Mouse (Mus musculus): ENCODE measurements around the gene Steap3. TPM values are rescaled to one million over a fixed set of nuclear protein-coding genes. Genes with fewer than 3 reads are reported as not detected.

Steap3 gene
- polyA plus RNA-seq, 1 experiment from 2014 or later: 3.3 TPM

DNA sequence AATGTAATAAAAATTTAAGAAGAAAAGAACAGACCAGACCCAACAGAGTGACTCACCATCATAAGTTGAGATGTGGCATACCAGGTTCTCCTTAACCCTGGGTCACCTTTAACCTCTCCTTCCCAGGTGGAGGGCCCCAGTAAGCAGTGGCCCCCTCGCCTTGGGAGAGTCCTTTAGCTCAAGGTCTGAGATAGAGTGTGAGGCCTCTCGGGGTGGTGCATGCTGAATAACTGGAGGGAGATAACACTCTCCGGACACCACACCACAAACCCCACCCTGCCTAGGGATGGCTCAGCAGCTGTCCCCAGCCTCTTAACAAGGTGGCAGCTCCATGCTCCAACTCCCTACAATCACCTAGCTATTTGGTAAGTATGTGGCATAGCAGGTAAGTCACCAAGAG is 1.6 kb downstream of the Steap3 start:
- no peak overlapping the region for H3K4me2 ChIP-seq (ENCODE audit: low read depth, low read length)
- no peak overlapping the region for H3K4me3 ChIP-seq (ENCODE audit: low read length)
- H3K4me1 ChIP-seq (ENCODE audit: control insufficient read depth, insufficient read depth, low read length): peaks cover 7% of the 10 kb centered on the region
- peak; percentile 77 for ATAC-seq
- no peak overlapping the region for H3K27ac ChIP-seq (ENCODE audit: low read length)
- H3K36me3 ChIP-seq (ENCODE audit: control insufficient read depth, insufficient read depth, low read length): no peaks in the 10 kb centered on the region
- WGBS: 67% methylated on average over 3 of the region's 3 CpGs
- no peak overlapping the region for H3K9ac ChIP-seq (ENCODE audit: low read depth, low read length)
- no peaks in the 10 kb centered on the region for H3K9me3 ChIP-seq (ENCODE audit: control insufficient read depth, low read length)
- no peaks in the 10 kb centered on the region for H3K27me3 ChIP-seq (replicated peaks; ENCODE audit: control insufficient read depth, insufficient read depth, low read length)

- H3K9ac ChIP-seq (ENCODE audit: low read depth, low read length): no peak overlapping the region
- no peak overlapping the region for H3K4me3 ChIP-seq (ENCODE audit: low read length)
- no peaks in the 10 kb centered on the region for H3K36me3 ChIP-seq (ENCODE audit: control insufficient read depth, insufficient read depth, low read length)
- WGBS: 53% methylated on average over 7 of the region's 7 CpGs
- no peak overlapping the region for H3K4me2 ChIP-seq (ENCODE audit: low read depth, low read length)
- peaks cover 7% of the 10 kb centered on the region for H3K4me1 ChIP-seq (ENCODE audit: control insufficient read depth, insufficient read depth, low read length)
- H3K9me3 ChIP-seq (ENCODE audit: control insufficient read depth, low read length): no peaks in the 10 kb centered on the region
- no peaks in the 10 kb centered on the region for H3K27me3 ChIP-seq (replicated peaks; ENCODE audit: control insufficient read depth, insufficient read depth, low read length)
- no peak for ATAC-seq
- H3K27ac ChIP-seq (ENCODE audit: low read length): no peak overlapping the region
These were observed 2.4 kb downstream of the Steap3 start for GRCm38 (mm10) chr1:120270115-120270514.

DNA sequence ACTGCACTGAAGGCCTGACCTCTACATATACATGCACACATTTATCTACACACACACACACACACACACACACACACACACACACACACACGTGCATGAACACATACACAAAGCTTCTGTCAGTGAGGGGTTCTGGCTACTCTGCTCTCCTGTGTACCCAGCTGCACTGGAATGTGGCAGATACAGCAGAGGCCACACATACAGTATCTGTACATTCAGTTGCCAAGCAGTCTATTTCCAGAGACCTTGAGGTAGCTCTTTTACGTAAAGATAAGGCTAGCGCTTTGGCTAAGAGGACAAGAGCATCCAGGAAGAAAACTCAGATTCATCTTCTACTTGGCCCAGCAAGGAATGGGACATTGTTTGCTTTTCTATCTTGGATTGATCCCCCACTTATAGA is 4.9 kb downstream of the Steap3 start:
- Histone ChIP-seq H3K27me3 (replicated peaks; ENCODE audit: control insufficient read depth, insufficient read depth, low read length) (no peaks in the 10 kb centered on the region), H3K4me2 (ENCODE audit: low read depth, low read length) (no peak overlapping the region), H3K4me1 (ENCODE audit: control insufficient read depth, insufficient read depth, low read length) (peaks cover 10% of the 10 kb centered on the region), H3K4me3 (ENCODE audit: low read length) (no peak overlapping the region), H3K36me3 (ENCODE audit: control insufficient read depth, insufficient read depth, low read length) (no peaks in the 10 kb centered on the region), H3K9me3 (ENCODE audit: control insufficient read depth, low read length) (no peaks in the 10 kb centered on the region), H3K9ac (ENCODE audit: low read depth, low read length) (no peak overlapping the region), H3K27ac (ENCODE audit: low read length) (no peak overlapping the region)
- no peak for ATAC-seq
- WGBS: 91% methylated on average over 3 of the region's 3 CpGs

- Histone ChIP-seq H3K4me1 (ENCODE audit: control insufficient read depth, insufficient read depth, low read length) (peaks cover 10% of the 10 kb centered on the region), H3K27me3 (replicated peaks; ENCODE audit: control insufficient read depth, insufficient read depth, low read length) (no peaks in the 10 kb centered on the region), H3K9ac (ENCODE audit: low read depth, low read length) (no peak overlapping the region), H3K9me3 (ENCODE audit: control insufficient read depth, low read length) (no peaks in the 10 kb centered on the region), H3K36me3 (ENCODE audit: control insufficient read depth, insufficient read depth, low read length) (no peaks in the 10 kb centered on the region), H3K4me2 (ENCODE audit: low read depth, low read length) (no peak overlapping the region), H3K27ac (ENCODE audit: low read length) (no peak overlapping the region), H3K4me3 (ENCODE audit: low read length) (no peak overlapping the region)
- 50% methylated on average over 4 of the region's 4 CpGs for WGBS
- no peak for ATAC-seq
These were observed 6.0 kb downstream of the Steap3 start for GRCm38 (mm10) chr1:120266460-120266859.

- peak overlapping the region; percentile 61 for H3K9ac ChIP-seq (ENCODE audit: low read depth, low read length)
- H3K27me3 ChIP-seq (replicated peaks; ENCODE audit: control insufficient read depth, insufficient read depth, low read length): no peaks in the 10 kb centered on the region
- H3K4me1 ChIP-seq (ENCODE audit: control insufficient read depth, insufficient read depth, low read length): peaks cover 10% of the 10 kb centered on the region
- peak overlapping the region; percentile 57 for H3K4me3 ChIP-seq (ENCODE audit: low read length)
- peak; percentile 97 for ATAC-seq
- WGBS: 2% methylated on average over 40 of the region's 40 CpGs
- H3K9me3 ChIP-seq (ENCODE audit: control insufficient read depth, low read length): no peaks in the 10 kb centered on the region
- H3K27ac ChIP-seq (ENCODE audit: low read length): no peak overlapping the region
- no peaks in the 10 kb centered on the region for H3K36me3 ChIP-seq (ENCODE audit: control insufficient read depth, insufficient read depth, low read length)
- peak overlapping the region; percentile 93 for H3K4me2 ChIP-seq (ENCODE audit: low read depth, low read length)
These were observed 7.4 kb downstream of the Steap3 start for GRCm38 (mm10) chr1:120264861-120265686.

GRCm38 (mm10) chr1:120263226-120263625 is 9.3 kb downstream of the Steap3 start:
- Histone ChIP-seq H3K4me3 (ENCODE audit: low read length) (no peak overlapping the region), H3K4me2 (ENCODE audit: low read depth, low read length) (no peak overlapping the region), H3K27ac (ENCODE audit: low read length) (no peak overlapping the region), H3K9ac (ENCODE audit: low read depth, low read length) (no peak overlapping the region), H3K4me1 (ENCODE audit: control insufficient read depth, insufficient read depth, low read length) (peaks cover 10% of the 10 kb centered on the region), H3K27me3 (replicated peaks; ENCODE audit: control insufficient read depth, insufficient read depth, low read length) (no peaks in the 10 kb centered on the region), H3K9me3 (ENCODE audit: control insufficient read depth, low read length) (no peaks in the 10 kb centered on the region), H3K36me3 (ENCODE audit: control insufficient read depth, insufficient read depth, low read length) (no peaks in the 10 kb centered on the region)
- 78% methylated on average over 4 of the region's 4 CpGs for WGBS
- ATAC-seq: no peak

- no peak overlapping the region for H3K4me3 ChIP-seq (ENCODE audit: low read length)
- H3K27ac ChIP-seq (ENCODE audit: low read length): no peak overlapping the region
- H3K4me2 ChIP-seq (ENCODE audit: low read depth, low read length): no peak overlapping the region
- whole genome bisulfite sequencing: 91% methylated on average over 5 of the region's 5 CpGs
- H3K36me3 ChIP-seq (ENCODE audit: control insufficient read depth, insufficient read depth, low read length): no peaks in the 10 kb centered on the region
- no peaks in the 10 kb centered on the region for H3K9me3 ChIP-seq (ENCODE audit: control insufficient read depth, low read length)
- peaks cover 5% of the 10 kb centered on the region; the same call in 1 of the 2 replicates for H3K4me1 ChIP-seq (ENCODE audit: control insufficient read depth, insufficient read depth, low read length)
- ATAC-seq: no peak
- no peaks in the 10 kb centered on the region for H3K27me3 ChIP-seq (replicated peaks; ENCODE audit: control insufficient read depth, insufficient read depth, low read length)
- H3K9ac ChIP-seq (ENCODE audit: low read depth, low read length): no peak overlapping the region
These were observed 11.3 kb downstream of the Steap3 start for GRCm38 (mm10) chr1:120261166-120261565.

- Histone ChIP-seq H3K9me3 (ENCODE audit: control insufficient read depth, low read length) (no peaks in the 10 kb centered on the region), H3K9ac (ENCODE audit: low read depth, low read length) (no peak overlapping the region), H3K4me1 (ENCODE audit: control insufficient read depth, insufficient read depth, low read length) (no peaks in the 10 kb centered on the region), H3K36me3 (ENCODE audit: control insufficient read depth, insufficient read depth, low read length) (no peaks in the 10 kb centered on the region), H3K27ac (ENCODE audit: low read length) (no peak overlapping the region), H3K27me3 (replicated peaks; ENCODE audit: control insufficient read depth, insufficient read depth, low read length) (no peaks in the 10 kb centered on the region), H3K4me2 (ENCODE audit: low read depth, low read length) (no peak overlapping the region), H3K4me3 (ENCODE audit: low read length) (no peak overlapping the region)
- WGBS: 72% methylated on average over 7 of the region's 7 CpGs
- ATAC-seq: peak; percentile 68
These were observed 13.3 kb downstream of the Steap3 start for GRCm38 (mm10) chr1:120259249-120259648.

DNA sequence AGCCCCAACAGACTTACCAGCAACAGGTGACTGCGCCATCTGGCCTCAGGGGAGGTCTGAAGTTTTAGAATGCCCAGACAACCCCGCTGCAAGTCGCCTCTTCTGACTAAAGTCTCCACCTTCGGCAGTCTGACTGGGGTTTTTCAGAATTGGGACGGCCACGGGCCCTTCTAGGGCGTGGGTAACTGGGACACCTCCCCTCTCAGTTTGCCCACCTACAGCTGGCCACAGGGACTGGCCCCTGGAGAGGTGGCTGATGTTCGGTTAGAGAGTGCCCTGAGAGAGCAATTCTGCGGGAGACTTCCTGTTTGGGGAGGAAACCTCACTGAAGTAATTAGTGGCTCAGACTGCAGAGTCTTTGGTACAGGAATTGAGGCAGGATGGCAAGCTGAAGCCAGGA is 13.8 kb downstream of the Steap3 start:
- H3K9ac ChIP-seq (ENCODE audit: low read depth, low read length): no peak overlapping the region
- no peaks in the 10 kb centered on the region for H3K9me3 ChIP-seq (ENCODE audit: control insufficient read depth, low read length)
- H3K4me2 ChIP-seq (ENCODE audit: low read depth, low read length): no peak overlapping the region
- H3K27ac ChIP-seq (ENCODE audit: low read length): no peak overlapping the region
- 49% methylated on average over 9 of the region's 9 CpGs for WGBS
- no peak overlapping the region for H3K4me3 ChIP-seq (ENCODE audit: low read length)
- no peaks in the 10 kb centered on the region for H3K4me1 ChIP-seq (ENCODE audit: control insufficient read depth, insufficient read depth, low read length)
- ATAC-seq: no peak
- no peaks in the 10 kb centered on the region for H3K36me3 ChIP-seq (ENCODE audit: control insufficient read depth, insufficient read depth, low read length)
- no peaks in the 10 kb centered on the region for H3K27me3 ChIP-seq (replicated peaks; ENCODE audit: control insufficient read depth, insufficient read depth, low read length)

DNA sequence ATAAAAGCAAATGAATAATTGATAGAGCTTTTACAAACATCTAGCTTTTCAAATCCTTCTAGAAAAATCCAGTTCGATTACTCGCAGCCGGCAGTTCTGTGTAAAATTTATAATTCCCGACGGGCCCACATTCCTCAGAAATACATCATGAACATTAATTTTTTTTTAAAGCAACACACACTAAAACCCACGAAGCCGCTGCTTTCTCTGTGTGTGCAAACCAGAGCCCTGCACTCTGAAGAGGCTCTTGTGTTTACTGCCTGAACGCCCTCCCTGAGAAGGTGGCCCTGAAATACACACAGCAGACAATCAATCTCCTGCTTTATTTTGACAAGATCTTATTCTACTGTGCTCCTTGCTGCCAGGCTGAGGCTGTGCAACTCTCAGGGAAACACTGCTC is 14.3 kb downstream of the Steap3 start:
- Histone ChIP-seq H3K27ac (ENCODE audit: low read length) (no peak overlapping the region), H3K9me3 (ENCODE audit: control insufficient read depth, low read length) (no peaks in the 10 kb centered on the region), H3K4me2 (ENCODE audit: low read depth, low read length) (no peak overlapping the region), H3K4me1 (ENCODE audit: control insufficient read depth, insufficient read depth, low read length) (no peaks in the 10 kb centered on the region), H3K4me3 (ENCODE audit: low read length) (no peak overlapping the region), H3K9ac (ENCODE audit: low read depth, low read length) (no peak overlapping the region), H3K36me3 (ENCODE audit: control insufficient read depth, insufficient read depth, low read length) (no peaks in the 10 kb centered on the region), H3K27me3 (replicated peaks; ENCODE audit: control insufficient read depth, insufficient read depth, low read length) (no peaks in the 10 kb centered on the region)
- WGBS: 43% methylated on average over 8 of the region's 8 CpGs
- ATAC-seq: no peak
